Mouse (Mus musculus) lung, embryonic 15.5 days (tissue): ENCODE data around the gene Swap70. TPM values are rescaled to one million over a fixed set of nuclear protein-coding genes. Genes with fewer than 3 reads are reported as not detected.

ENCODE experiments used
- ATAC-seq: fragments of 200-750 bp; cut with Nextera tagmentation; 2 replicates; pipeline ENCODE4 v1.8.0; 2017; ENCODE audit warnings: moderate number of reproducible peaks, borderline replicate concordance; ENCODE audit not compliant: low FRiP score, low TSS enrichment; ENCODE audit errors: extremely low read depth
- H3K27ac ChIP-seq: fragments of 300-500 bp; sonication (generic); 2 replicates; pipeline ENCODE4 v1.5.1; 2015; ENCODE audit warnings: moderate library complexity, mild to moderate bottlenecking, inconsistent platforms
- H3K27me3 ChIP-seq: fragments of 300-500 bp; sonication (generic); 2 replicates; pipeline ENCODE4 v1.6.1; 2015; ENCODE audit warnings: inconsistent platforms
- H3K36me3 ChIP-seq: fragments of 300-500 bp; sonication (generic); 2 replicates; pipeline ENCODE4 v1.6.1; 2015; ENCODE audit warnings: inconsistent platforms
- H3K4me1 ChIP-seq: fragments of 300-500 bp; sonication (generic); 2 replicates; pipeline ENCODE4 v1.6.1; 2015; ENCODE audit warnings: inconsistent platforms
- H3K4me2 ChIP-seq: fragments of 300-500 bp; sonication (generic); 2 replicates; pipeline ENCODE4 v1.6.1; 2015; ENCODE audit warnings: inconsistent platforms, mild to moderate bottlenecking, moderate library complexity
- H3K4me3 ChIP-seq: fragments of 300-500 bp; sonication (generic); 2 replicates; pipeline ENCODE4 v1.5.1; 2015; ENCODE audit warnings: mild to moderate bottlenecking, inconsistent platforms
- H3K9ac ChIP-seq: fragments of 300-500 bp; sonication (generic); 2 replicates; pipeline ENCODE4 v1.6.1; 2015; ENCODE audit warnings: inconsistent platforms
- H3K9me3 ChIP-seq: fragments of 300-500 bp; sonication (generic); 2 replicates; pipeline ENCODE4 v1.6.1; 2016; ENCODE audit warnings: inconsistent platforms
- WGBS: fragments of 180-500 bp; shearing (Covaris S2); methylation state at CpG from one replicate; pipeline ENCODE4 v1.1.7; 2015; 5-methylcytosine and 5-hydroxymethylcytosine counted together
- polyA plus RNA-seq: library from polyadenylated mRNA; unstranded; fragments of >200 nt; fragmentation: Nextera tagmentation; extraction: Ambion mirVana; gene quantifications from 2 replicates; pipeline ENCODE4 v1.2.1, GENCODE M21; 2015

The Swap70 gene
- polyA plus RNA-seq, 1 experiment from 2014 or later, result 36.1 TPM

DNA sequence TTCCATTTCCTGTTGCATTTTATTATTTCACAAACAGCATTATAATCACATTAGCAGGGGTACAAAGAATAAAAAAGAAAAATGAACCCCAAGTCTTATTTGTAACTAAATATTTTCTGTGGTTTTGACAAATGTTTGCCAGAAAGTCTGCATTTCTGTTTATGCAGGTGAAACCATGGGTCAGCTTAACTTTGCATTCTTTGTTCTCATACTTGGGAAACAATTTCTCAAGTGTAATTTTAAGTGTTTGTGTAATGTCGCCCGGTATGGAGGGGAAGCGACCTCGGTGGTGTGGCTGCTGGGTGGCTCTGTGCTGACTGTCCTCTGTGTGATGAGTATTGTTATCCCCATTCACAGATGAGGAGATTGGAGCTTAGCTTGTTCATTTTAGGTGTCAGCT lies 40.3 kb downstream of the Swap70 start:
- WGBS, result 34% methylated on average over 4 of the region's 4 CpGs
- Histone ChIP-seq H3K9ac (no peak overlapping the region), H3K27ac (0 out of 2 replicates have a peak overlapping the region, but pooled peaks have one; percentile 91), H3K27me3 (no peaks in the 10 kb centered on the region), H3K36me3 (no peaks in the 10 kb centered on the region), H3K4me1 (peaks cover 47% of the 10 kb centered on the region), H3K9me3 (no peaks in the 10 kb centered on the region), H3K4me3 (no peak overlapping the region), H3K4me2 (no peak overlapping the region)
- no peak for ATAC-seq

GRCm38 (mm10) chr7:110262661-110263060 lies 41.1 kb downstream of the Swap70 start:
- H3K27me3 ChIP-seq, result no peaks in the 10 kb centered on the region
- no peak overlapping the region for H3K4me3 ChIP-seq
- WGBS, result 30% methylated on average over 1 of the region's 1 CpGs
- H3K9me3 ChIP-seq, result no peaks in the 10 kb centered on the region
- H3K36me3 ChIP-seq, result no peaks in the 10 kb centered on the region
- no peak overlapping the region; the same call in 1 of the 2 replicates for H3K4me2 ChIP-seq
- no peak overlapping the region for H3K9ac ChIP-seq
- ATAC-seq, result 0 out of 2 replicates have a peak, but pooled peaks have one; percentile 8
- peak overlapping the region; percentile 38 for H3K27ac ChIP-seq
- peaks cover 45% of the 10 kb centered on the region for H3K4me1 ChIP-seq

- no peaks in the 10 kb centered on the region for H3K27me3 ChIP-seq
- peaks cover 45% of the 10 kb centered on the region for H3K4me1 ChIP-seq
- no peaks in the 10 kb centered on the region for H3K9me3 ChIP-seq
- peak overlapping the region; percentile 38 for H3K27ac ChIP-seq
- H3K9ac ChIP-seq, result no peak overlapping the region
- no peak overlapping the region for H3K4me2 ChIP-seq
- H3K36me3 ChIP-seq, result no peaks in the 10 kb centered on the region
- no peak overlapping the region for H3K4me3 ChIP-seq
- ATAC-seq, result peak; percentile 29; the same call in 1 of the 2 replicates
- 27% methylated on average over 1 of the region's 1 CpGs for WGBS
Observed at GRCm38 (mm10) chr7:110263474-110263873, 42.0 kb downstream of the Swap70 start.

GRCm38 (mm10) chr7:110265796-110266195 lies 44.3 kb downstream of the Swap70 start:
- Histone ChIP-seq H3K9me3 (no peaks in the 10 kb centered on the region), H3K4me2 (no peak overlapping the region), H3K36me3 (peaks cover 9% of the 10 kb centered on the region), H3K9ac (no peak overlapping the region), H3K27ac (no peak overlapping the region), H3K4me1 (peaks cover 27% of the 10 kb centered on the region), H3K27me3 (no peaks in the 10 kb centered on the region), H3K4me3 (no peak overlapping the region)
- WGBS, result 28% methylated on average over 7 of the region's 7 CpGs
- ATAC-seq, result no peak

DNA sequence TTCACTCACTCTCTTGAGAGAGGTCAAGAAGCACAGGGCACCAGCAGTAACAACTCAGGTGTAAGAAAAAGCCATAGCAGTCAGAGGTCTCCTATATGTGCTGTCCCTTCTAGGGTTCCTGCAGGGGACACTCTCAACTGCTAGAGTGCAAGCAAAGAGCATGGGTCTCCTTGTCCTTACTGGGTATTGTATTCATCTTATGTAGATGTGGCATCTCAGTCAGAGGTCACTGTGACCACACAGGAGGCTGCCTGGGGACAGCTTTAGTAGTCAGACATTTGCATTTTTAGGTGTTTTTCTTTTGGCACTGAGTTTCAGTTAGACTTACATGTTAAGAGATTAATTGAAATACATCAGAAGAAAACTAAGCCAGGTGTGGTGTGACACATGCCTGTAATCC lies 45.5 kb downstream of the Swap70 start:
- Histone ChIP-seq H3K9ac (no peak overlapping the region), H3K4me1 (peaks cover 16% of the 10 kb centered on the region), H3K4me3 (no peak overlapping the region), H3K4me2 (no peak overlapping the region), H3K27me3 (no peaks in the 10 kb centered on the region), H3K27ac (no peak overlapping the region), H3K9me3 (no peaks in the 10 kb centered on the region), H3K36me3 (peaks cover 9% of the 10 kb centered on the region)
- ATAC-seq, result no peak

DNA sequence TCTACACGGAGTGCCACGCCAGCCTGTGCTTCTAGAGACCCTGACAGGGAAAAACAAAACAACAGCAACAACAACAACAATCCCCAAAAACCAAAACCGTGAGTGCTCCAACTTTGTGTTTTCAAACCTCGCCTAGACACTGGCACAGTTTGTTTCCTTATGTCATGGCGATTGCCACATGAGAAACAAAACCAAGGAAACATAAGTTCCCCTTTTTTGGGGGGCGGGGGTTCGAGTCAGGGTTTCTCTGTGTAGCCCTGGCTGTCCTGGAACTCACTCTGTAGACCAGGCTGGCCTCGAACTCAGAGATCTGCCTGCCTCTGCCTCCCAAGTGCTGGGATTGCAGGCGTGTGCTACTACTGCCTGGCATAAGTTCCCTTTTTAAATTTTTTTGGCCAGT lies 46.5 kb downstream of the Swap70 start:
- 92% methylated on average over 9 of the region's 9 CpGs for WGBS
- no peak for ATAC-seq

DNA sequence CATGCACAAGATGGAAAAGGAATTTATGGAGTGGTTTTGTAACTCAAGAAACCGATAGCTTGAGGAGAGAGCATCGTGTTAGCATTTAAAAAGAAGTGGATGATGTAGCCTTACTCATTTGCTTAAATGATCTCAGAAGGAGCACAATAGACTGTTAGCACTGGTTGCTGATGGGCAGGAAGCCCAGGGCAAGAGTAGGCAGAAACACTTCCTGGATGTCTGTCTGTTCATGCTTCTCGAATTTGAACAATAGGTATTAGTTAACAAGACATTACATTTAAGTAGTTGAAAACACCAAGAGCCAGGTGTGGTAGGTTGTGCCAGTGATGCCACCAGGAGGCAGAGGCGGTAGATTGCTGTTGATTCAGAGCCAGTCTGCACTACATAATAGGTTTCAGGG lies 47.0 kb downstream of the Swap70 start:
- no peak overlapping the region for H3K4me2 ChIP-seq
- no peaks in the 10 kb centered on the region for H3K9me3 ChIP-seq
- peaks cover under 1% of the 10 kb centered on the region; the same call in 1 of the 2 replicates for H3K4me1 ChIP-seq
- H3K4me3 ChIP-seq, result no peak overlapping the region
- ATAC-seq, result no peak
- no peak overlapping the region for H3K27ac ChIP-seq
- no peak overlapping the region for H3K9ac ChIP-seq
- H3K36me3 ChIP-seq, result peaks cover 14% of the 10 kb centered on the region
- 71% methylated on average over 4 of the region's 4 CpGs for WGBS
- no peaks in the 10 kb centered on the region for H3K27me3 ChIP-seq

More for the DNA sequence above, 46.5 kb downstream of the Swap70 start:
- H3K27me3 ChIP-seq, result no peaks in the 10 kb centered on the region
- H3K4me2 ChIP-seq, result no peak overlapping the region
- H3K27ac ChIP-seq, result no peak overlapping the region
- peaks cover 9% of the 10 kb centered on the region for H3K36me3 ChIP-seq
- H3K4me1 ChIP-seq, result peaks cover 6% of the 10 kb centered on the region
- no peak overlapping the region for H3K9ac ChIP-seq
- no peaks in the 10 kb centered on the region for H3K9me3 ChIP-seq
- no peak overlapping the region for H3K4me3 ChIP-seq

GRCm38 (mm10) chr7:110269777-110270176 lies 48.3 kb downstream of the Swap70 start:
- H3K4me1 ChIP-seq, result no peaks in the 10 kb centered on the region
- H3K27ac ChIP-seq, result no peak overlapping the region
- H3K9ac ChIP-seq, result no peak overlapping the region
- H3K27me3 ChIP-seq, result no peaks in the 10 kb centered on the region
- no peaks in the 10 kb centered on the region for H3K9me3 ChIP-seq
- ATAC-seq, result no peak
- 86% methylated on average over 14 of the region's 14 CpGs for WGBS
- H3K4me2 ChIP-seq, result no peak overlapping the region
- no peak overlapping the region for H3K4me3 ChIP-seq
- peaks cover 22% of the 10 kb centered on the region for H3K36me3 ChIP-seq

DNA sequence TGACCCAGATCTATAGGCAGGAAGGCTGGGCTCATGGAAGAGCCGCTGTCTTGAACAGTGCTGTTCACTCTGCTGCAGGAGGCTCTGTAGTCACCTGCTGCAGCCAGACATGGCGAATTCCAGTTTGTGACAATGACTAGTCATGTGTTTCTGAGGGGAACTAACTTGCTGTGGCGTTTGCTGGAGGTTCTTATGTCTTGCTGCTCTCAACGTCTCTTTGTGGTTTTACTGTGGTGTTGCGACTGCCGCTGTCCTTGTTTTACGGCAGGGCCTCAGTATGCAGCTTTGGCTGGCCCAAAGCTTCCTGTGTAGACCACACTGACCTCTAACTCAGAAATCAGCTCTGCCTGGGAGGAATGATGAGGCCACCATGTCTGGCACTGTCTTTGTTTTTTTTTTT lies 48.9 kb downstream of the Swap70 start:
- H3K4me1 ChIP-seq, result no peaks in the 10 kb centered on the region
- WGBS, result 89% methylated on average over 7 of the region's 7 CpGs
- H3K9ac ChIP-seq, result no peak overlapping the region
- H3K9me3 ChIP-seq, result no peaks in the 10 kb centered on the region
- H3K27ac ChIP-seq, result no peak overlapping the region
- H3K4me3 ChIP-seq, result no peak overlapping the region
- peaks cover 25% of the 10 kb centered on the region for H3K36me3 ChIP-seq
- no peak overlapping the region for H3K4me2 ChIP-seq
- ATAC-seq, result no peak
- no peaks in the 10 kb centered on the region for H3K27me3 ChIP-seq

DNA sequence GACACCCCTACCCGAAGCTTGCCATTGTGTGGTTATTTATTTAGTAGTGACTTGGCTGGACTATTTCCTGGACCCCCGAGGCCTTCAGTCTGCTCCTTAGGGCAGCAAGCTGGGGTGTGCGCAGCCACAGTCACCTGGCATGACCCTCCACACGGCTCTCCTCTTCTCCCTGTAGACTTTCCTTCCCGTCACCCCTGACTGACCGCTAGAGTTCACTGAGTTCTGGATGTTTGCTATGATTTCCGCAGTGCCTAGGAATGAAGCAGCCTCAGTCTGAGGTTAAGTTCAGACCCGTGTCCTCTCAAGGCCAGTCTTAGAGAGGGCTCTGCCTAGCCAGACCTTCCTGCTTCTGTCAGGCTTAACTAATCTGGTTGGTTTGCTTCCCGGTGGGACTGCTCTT lies 50.3 kb downstream of the Swap70 start:
- Histone ChIP-seq H3K9ac (no peak overlapping the region), H3K4me3 (no peak overlapping the region), H3K9me3 (no peaks in the 10 kb centered on the region), H3K4me1 (no peaks in the 10 kb centered on the region), H3K27ac (0 out of 2 replicates have a peak overlapping the region, but pooled peaks have one; percentile 26), H3K27me3 (no peaks in the 10 kb centered on the region), H3K36me3 (peaks cover 37% of the 10 kb centered on the region), H3K4me2 (no peak overlapping the region)
- 47% methylated on average over 9 of the region's 9 CpGs for WGBS
- no peak for ATAC-seq

GRCm38 (mm10) chr7:110272434-110272833 lies 50.9 kb downstream of the Swap70 start:
- 72% methylated on average over 4 of the region's 4 CpGs for WGBS
- Histone ChIP-seq H3K27ac (no peak overlapping the region), H3K4me3 (no peak overlapping the region), H3K4me2 (no peak overlapping the region), H3K27me3 (no peaks in the 10 kb centered on the region), H3K4me1 (no peaks in the 10 kb centered on the region), H3K9ac (no peak overlapping the region), H3K36me3 (peaks cover 40% of the 10 kb centered on the region), H3K9me3 (no peaks in the 10 kb centered on the region)
- no peak for ATAC-seq

- peaks cover 72% of the 10 kb centered on the region for H3K36me3 ChIP-seq
Observed at GRCm38 (mm10) chr7:110277734-110278245, 56.3 kb downstream of the Swap70 start.

GRCm38 (mm10) chr7:110279183-110279582 lies 57.7 kb downstream of the Swap70 start:
- H3K9ac ChIP-seq, result no peak overlapping the region
- no peak overlapping the region for H3K4me3 ChIP-seq
- 76% methylated on average over 4 of the region's 4 CpGs for WGBS
- H3K4me2 ChIP-seq, result no peak overlapping the region
- no peaks in the 10 kb centered on the region for H3K27me3 ChIP-seq
- H3K36me3 ChIP-seq, result peaks cover 64% of the 10 kb centered on the region
- no peaks in the 10 kb centered on the region for H3K4me1 ChIP-seq
- H3K27ac ChIP-seq, result no peak overlapping the region
- H3K9me3 ChIP-seq, result no peaks in the 10 kb centered on the region
- ATAC-seq, result no peak

More at GRCm38 (mm10) chr7:110277734-110278245, 56.3 kb downstream of the Swap70 start:
- no peaks in the 10 kb centered on the region for H3K27me3 ChIP-seq
- H3K27ac ChIP-seq, result no peak overlapping the region
- no peak overlapping the region for H3K9ac ChIP-seq
- WGBS, result 88% methylated on average over 5 of the region's 5 CpGs
- H3K4me2 ChIP-seq, result no peak overlapping the region
- ATAC-seq, result no peak
- H3K9me3 ChIP-seq, result no peaks in the 10 kb centered on the region
- no peaks in the 10 kb centered on the region for H3K4me1 ChIP-seq
- no peak overlapping the region for H3K4me3 ChIP-seq
